Mouse (Mus musculus): ENCODE data around the gene Slc6a12. TPM values are rescaled to one million over a fixed set of nuclear protein-coding genes. Genes with fewer than 3 reads are reported as not detected.

The Slc6a12 gene
- polyA plus RNA-seq (2012; rRNA removed): 0.12 and 0.25 TPM in 2 replicates

- no peak for DNase-seq (ENCODE audit: low spot score)
These were observed at the start of gene Slc6a12 for GRCm38 (mm10) chr6:121343026-121343770. Slc6a12 (plus strand) TSS chr6:121343076.

- no peak for DNase-seq (ENCODE audit: low spot score)
These were observed 43.6 kb upstream of the Slc6a12 start for GRCm38 (mm10) chr6:121299317-121299716.

GRCm38 (mm10) chr6:121299954-121300353 lies 42.9 kb upstream of the Slc6a12 start, which contains the start of gene Slc6a13:
Slc6a13 (plus strand) TSS chr6:121300227.
- no peak for DNase-seq (ENCODE audit: low spot score)

GRCm38 (mm10) chr6:121300504-121300903 lies 42.4 kb upstream of the Slc6a12 start:
- no peak for DNase-seq (ENCODE audit: low spot score)

GRCm38 (mm10) chr6:121303466-121304220 lies 39.2 kb upstream of the Slc6a12 start:
- DNase-seq (ENCODE audit: low spot score): no peak

GRCm38 (mm10) chr6:121304630-121305029 lies 38.2 kb upstream of the Slc6a12 start:
- no peak for DNase-seq (ENCODE audit: low spot score)

- no peak for DNase-seq (ENCODE audit: low spot score)
These were observed 37.3 kb upstream of the Slc6a12 start for GRCm38 (mm10) chr6:121305571-121305970.

GRCm38 (mm10) chr6:121310984-121311383 lies 31.9 kb upstream of the Slc6a12 start:
- DNase-seq (ENCODE audit: low spot score): no peak

- no peak for DNase-seq (ENCODE audit: low spot score)
These were observed 23.8 kb upstream of the Slc6a12 start for GRCm38 (mm10) chr6:121319099-121319498.

GRCm38 (mm10) chr6:121322381-121323110 lies 20.3 kb upstream of the Slc6a12 start:
- no peak for DNase-seq (ENCODE audit: low spot score)

GRCm38 (mm10) chr6:121325298-121325697 lies 17.6 kb upstream of the Slc6a12 start:
- no peak for DNase-seq (ENCODE audit: low spot score)

GRCm38 (mm10) chr6:121325740-121326139 lies 17.1 kb upstream of the Slc6a12 start:
- no peak for DNase-seq (ENCODE audit: low spot score)

GRCm38 (mm10) chr6:121326486-121327069 lies 16.3 kb upstream of the Slc6a12 start:
- DNase-seq (ENCODE audit: low spot score): no peak

- DNase-seq (ENCODE audit: low spot score): no peak
These were observed 14.4 kb upstream of the Slc6a12 start for GRCm38 (mm10) chr6:121328417-121328884.

- DNase-seq (ENCODE audit: low spot score): no peak
These were observed 12.9 kb upstream of the Slc6a12 start for GRCm38 (mm10) chr6:121329848-121330508.

- DNase-seq (ENCODE audit: low spot score): no peak
These were observed 7.0 kb upstream of the Slc6a12 start for GRCm38 (mm10) chr6:121335841-121336240.

GRCm38 (mm10) chr6:121336558-121336957 lies 6.3 kb upstream of the Slc6a12 start:
- DNase-seq (ENCODE audit: low spot score): no peak

GRCm38 (mm10) chr6:121337229-121337628 lies 5.6 kb upstream of the Slc6a12 start:
- DNase-seq (ENCODE audit: low spot score): no peak

GRCm38 (mm10) chr6:121337770-121338518 lies 4.9 kb upstream of the Slc6a12 start:
- no peak for DNase-seq (ENCODE audit: low spot score)

- no peak for DNase-seq (ENCODE audit: low spot score)
These were observed 4.4 kb upstream of the Slc6a12 start for GRCm38 (mm10) chr6:121338519-121338896.

Data from urinary bladder, adult 2 months (tissue).